Mouse (Mus musculus) heart, embryonic 12.5 days (tissue): ENCODE data around the gene Lhx5. TPM values are rescaled to one million over a fixed set of nuclear protein-coding genes. Genes with fewer than 3 reads are reported as not detected.

Source experiments
- ATAC-seq: fragments of 200-750 bp; cut with Nextera tagmentation; 2 replicates; pipeline ENCODE4 v1.8.0; 2017; ENCODE audit warnings: moderate TSS enrichment, moderate library complexity; ENCODE audit not compliant: insufficient number of reproducible peaks, low FRiP score
- H3K27ac ChIP-seq: fragments of 300-500 bp; sonication (generic); 2 replicates; pipeline ENCODE4 v1.5.1; 2016; ENCODE audit warnings: mild to moderate bottlenecking, moderate library complexity; ENCODE audit not compliant: poor library complexity, severe bottlenecking
- H3K27me3 ChIP-seq: fragments of 300-500 bp; sonication (generic); replicated peaks from 2 replicates; pipeline ENCODE4 v1.6.1; 2016; ENCODE audit warnings: mild to moderate bottlenecking, moderate library complexity
- H3K36me3 ChIP-seq: fragments of 300-500 bp; sonication (generic); 2 replicates; pipeline ENCODE4 v1.6.1; 2016; ENCODE audit warnings: mild to moderate bottlenecking, moderate library complexity
- H3K4me1 ChIP-seq: fragments of 300-500 bp; sonication (generic); replicated peaks from 2 replicates; pipeline ENCODE4 v1.6.1; 2016; ENCODE audit warnings: mild to moderate bottlenecking
- H3K4me2 ChIP-seq: fragments of 300-500 bp; sonication (generic); 2 replicates; pipeline ENCODE4 v1.6.1; 2016; ENCODE audit warnings: mild to moderate bottlenecking, moderate library complexity
- H3K4me3 ChIP-seq: fragments of 300-500 bp; sonication (generic); 2 replicates; pipeline ENCODE4 v1.5.1; 2016; ENCODE audit warnings: mild to moderate bottlenecking
- H3K9ac ChIP-seq: fragments of 300-500 bp; sonication (generic); 2 replicates; pipeline ENCODE4 v1.6.1; 2016; ENCODE audit warnings: mild to moderate bottlenecking, moderate library complexity
- H3K9me3 ChIP-seq: fragments of 300-500 bp; sonication (generic); replicated peaks from 2 replicates; pipeline ENCODE4 v1.6.1; 2016; ENCODE audit warnings: mild to moderate bottlenecking, moderate library complexity
- WGBS: fragments of 180-500 bp; shearing (Covaris S2); methylation state at CpG from one replicate; pipeline ENCODE4 v1.1.7; 2016; 5-methylcytosine and 5-hydroxymethylcytosine counted together
- polyA plus RNA-seq: library from polyadenylated mRNA; unstranded; fragments of >200 nt; fragmentation: Nextera tagmentation; extraction: Ambion mirVana; gene quantifications from 2 replicates; pipeline ENCODE4 v1.2.1, GENCODE M21; 2016

The Lhx5 gene
- polyA plus RNA-seq = 0.11 TPM in 1 of 2 replicates, not detected in the other

- under 1% methylated on average over 69 of the region's 69 CpGs for WGBS
- no peak for ATAC-seq
- Histone ChIP-seq H3K27me3 (peaks cover 99% of the 10 kb centered on the region), H3K4me1 (peaks cover 14% of the 10 kb centered on the region), H3K9me3 (no peaks in the 10 kb centered on the region), H3K36me3 (no peaks in the 10 kb centered on the region), H3K27ac (no peak within 1 kb of the TSS), H3K4me2 (peak within 1 kb of the TSS; percentile 25; the same call in 1 of the 2 replicates), H3K4me3 (peak within 1 kb of the TSS; percentile 10; the same call in 1 of the 2 replicates), H3K9ac (no peak within 1 kb of the TSS)
Observed at GRCm38 (mm10) chr5:120431649-120432485, at the start of gene Lhx5. TSS of gene Lhx5 (plus strand) at chr5:120431699.

GRCm38 (mm10) chr5:120386361-120386760, 45.1 kb upstream of the Lhx5 start:
- Histone ChIP-seq H3K4me2 (no peak overlapping the region), H3K27ac (no peak overlapping the region), H3K4me3 (no peak overlapping the region), H3K27me3 (peaks cover 49% of the 10 kb centered on the region), H3K9ac (no peak overlapping the region), H3K9me3 (no peaks in the 10 kb centered on the region), H3K36me3 (no peaks in the 10 kb centered on the region), H3K4me1 (no peaks in the 10 kb centered on the region)
- WGBS = 61% methylated on average over 4 of the region's 4 CpGs
- no peak for ATAC-seq

GRCm38 (mm10) chr5:120388765-120389164, 42.7 kb upstream of the Lhx5 start:
- H3K27ac ChIP-seq = no peak overlapping the region
- no peak overlapping the region for H3K9ac ChIP-seq
- no peaks in the 10 kb centered on the region for H3K36me3 ChIP-seq
- peaks cover 48% of the 10 kb centered on the region for H3K27me3 ChIP-seq
- ATAC-seq = no peak
- no peaks in the 10 kb centered on the region for H3K4me1 ChIP-seq
- H3K9me3 ChIP-seq = no peaks in the 10 kb centered on the region
- 46% methylated on average over 9 of the region's 9 CpGs for WGBS
- H3K4me3 ChIP-seq = no peak overlapping the region
- no peak overlapping the region for H3K4me2 ChIP-seq

- Histone ChIP-seq H3K36me3 (no peaks in the 10 kb centered on the region), H3K9ac (no peak overlapping the region), H3K4me3 (no peak overlapping the region), H3K4me2 (no peak overlapping the region), H3K27ac (no peak overlapping the region), H3K4me1 (no peaks in the 10 kb centered on the region), H3K27me3 (peaks cover 58% of the 10 kb centered on the region), H3K9me3 (no peaks in the 10 kb centered on the region)
- WGBS = 68% methylated on average over 2 of the region's 2 CpGs
- no peak for ATAC-seq
Observed at GRCm38 (mm10) chr5:120389973-120390372, 41.5 kb upstream of the Lhx5 start.

- Histone ChIP-seq H3K9ac (no peak overlapping the region), H3K4me2 (no peak overlapping the region), H3K27me3 (peaks cover 96% of the 10 kb centered on the region), H3K4me3 (no peak overlapping the region), H3K9me3 (no peaks in the 10 kb centered on the region), H3K36me3 (no peaks in the 10 kb centered on the region), H3K27ac (no peak overlapping the region), H3K4me1 (no peaks in the 10 kb centered on the region)
- WGBS = 19% methylated on average over 25 of the region's 25 CpGs
- ATAC-seq = no peak
Observed at GRCm38 (mm10) chr5:120393871-120394667, 37.4 kb upstream of the Lhx5 start.

- Histone ChIP-seq H3K27me3 (peaks cover 98% of the 10 kb centered on the region), H3K9ac (no peak overlapping the region), H3K4me1 (no peaks in the 10 kb centered on the region), H3K4me2 (no peak overlapping the region), H3K27ac (no peak overlapping the region), H3K9me3 (no peaks in the 10 kb centered on the region), H3K36me3 (no peaks in the 10 kb centered on the region), H3K4me3 (no peak overlapping the region)
- 3% methylated on average over 13 of the region's 13 CpGs for WGBS
- ATAC-seq = no peak
Observed at GRCm38 (mm10) chr5:120397988-120398387, 33.5 kb upstream of the Lhx5 start.

GRCm38 (mm10) chr5:120404831-120405591, 26.5 kb upstream of the Lhx5 start:
- no peak overlapping the region for H3K4me3 ChIP-seq
- H3K4me2 ChIP-seq = no peak overlapping the region
- ATAC-seq = no peak
- 70% methylated on average over 12 of the region's 12 CpGs for WGBS
- no peak overlapping the region for H3K9ac ChIP-seq
- H3K9me3 ChIP-seq = no peaks in the 10 kb centered on the region
- no peaks in the 10 kb centered on the region for H3K4me1 ChIP-seq
- no peak overlapping the region for H3K27ac ChIP-seq
- H3K36me3 ChIP-seq = no peaks in the 10 kb centered on the region
- H3K27me3 ChIP-seq = peaks cover 76% of the 10 kb centered on the region

- ATAC-seq = no peak
- H3K4me2 ChIP-seq = no peak overlapping the region
- H3K9me3 ChIP-seq = peaks cover 9% of the 10 kb centered on the region; the same call in 1 of the 2 replicates
- H3K27ac ChIP-seq = no peak overlapping the region
- no peaks in the 10 kb centered on the region for H3K4me1 ChIP-seq
- H3K4me3 ChIP-seq = no peak overlapping the region
- WGBS = 70% methylated on average over 14 of the region's 14 CpGs
- H3K36me3 ChIP-seq = no peaks in the 10 kb centered on the region
- H3K27me3 ChIP-seq = peaks cover 70% of the 10 kb centered on the region
- H3K9ac ChIP-seq = no peak overlapping the region
Observed at GRCm38 (mm10) chr5:120408933-120409332, 22.6 kb upstream of the Lhx5 start.

GRCm38 (mm10) chr5:120409385-120410378, 21.8 kb upstream of the Lhx5 start:
- Histone ChIP-seq H3K9me3 (peaks cover 9% of the 10 kb centered on the region; the same call in 1 of the 2 replicates), H3K9ac (no peak overlapping the region), H3K36me3 (no peaks in the 10 kb centered on the region), H3K4me1 (no peaks in the 10 kb centered on the region), H3K27ac (no peak overlapping the region), H3K4me2 (peak overlapping the region; percentile 45), H3K27me3 (peaks cover 70% of the 10 kb centered on the region), H3K4me3 (0 out of 2 replicates have a peak overlapping the region, but pooled peaks have one; percentile 6)
- ATAC-seq = no peak
- 2% methylated on average over 41 of the region's 41 CpGs for WGBS

- Histone ChIP-seq H3K36me3 (no peaks in the 10 kb centered on the region), H3K4me2 (no peak overlapping the region), H3K27ac (no peak overlapping the region), H3K9ac (no peak overlapping the region), H3K27me3 (peaks cover 88% of the 10 kb centered on the region), H3K4me3 (no peak overlapping the region), H3K9me3 (peaks cover 9% of the 10 kb centered on the region; the same call in 1 of the 2 replicates), H3K4me1 (no peaks in the 10 kb centered on the region)
- no peak for ATAC-seq
- WGBS = 77% methylated on average over 6 of the region's 6 CpGs
Observed at GRCm38 (mm10) chr5:120413436-120413835, 18.1 kb upstream of the Lhx5 start.
